Mouse (Mus musculus): ENCODE data around the gene Nectin4. TPM values are rescaled to one million over a fixed set of nuclear protein-coding genes. Genes with fewer than 3 reads are reported as not detected.
"Not testable (repeated sequence)": the region's sequence is repeated elsewhere in the genome, so short reads cannot be mapped to it uniquely, and the experiment has no call there.

Gene Nectin4
- 0.11 TPM in 2 replicates for total RNA-seq (2021)
- long read RNA-seq, experiment 1 = 0 reads
- long read RNA-seq, experiment 2 = 0 reads

DNA sequence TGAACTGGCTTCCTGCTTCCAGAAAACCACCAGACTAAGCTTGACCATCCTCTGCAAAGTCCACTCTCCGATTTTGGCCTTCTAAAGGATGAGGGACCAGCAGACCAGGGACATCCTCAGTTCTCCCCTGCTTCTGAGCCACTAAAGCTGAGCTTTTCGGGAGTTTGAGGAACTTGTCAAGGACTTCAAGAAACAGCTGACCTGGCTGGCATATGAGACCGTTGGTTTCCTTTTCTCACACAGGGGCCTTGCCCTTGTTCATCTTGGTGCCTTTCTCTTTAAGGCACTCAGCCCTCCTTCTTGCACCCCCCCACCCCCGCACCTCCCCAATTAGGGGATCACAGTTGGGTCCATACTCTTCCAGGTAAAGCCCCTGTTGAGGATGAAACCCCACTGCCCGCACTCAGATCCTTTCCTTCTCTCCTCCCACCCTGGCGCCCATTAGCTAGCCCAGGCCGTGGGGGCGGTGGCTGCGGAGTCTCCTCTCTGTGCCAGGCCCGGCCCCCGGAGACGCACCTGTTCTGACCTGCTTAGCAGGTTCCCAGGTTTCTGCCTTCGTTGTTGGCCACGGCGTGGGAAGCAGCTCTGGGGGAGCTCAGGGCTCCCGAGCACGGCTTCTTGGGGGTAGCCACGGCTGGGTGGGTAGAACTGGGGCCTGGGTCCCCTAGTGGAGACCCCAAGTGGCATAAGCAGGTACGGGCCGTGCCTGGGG, at the start of gene Nectin4:
Nectin4 (plus strand) TSS at position 255 of the 712 bp plus-strand sequence.
- DNase-seq = no peak

DNA sequence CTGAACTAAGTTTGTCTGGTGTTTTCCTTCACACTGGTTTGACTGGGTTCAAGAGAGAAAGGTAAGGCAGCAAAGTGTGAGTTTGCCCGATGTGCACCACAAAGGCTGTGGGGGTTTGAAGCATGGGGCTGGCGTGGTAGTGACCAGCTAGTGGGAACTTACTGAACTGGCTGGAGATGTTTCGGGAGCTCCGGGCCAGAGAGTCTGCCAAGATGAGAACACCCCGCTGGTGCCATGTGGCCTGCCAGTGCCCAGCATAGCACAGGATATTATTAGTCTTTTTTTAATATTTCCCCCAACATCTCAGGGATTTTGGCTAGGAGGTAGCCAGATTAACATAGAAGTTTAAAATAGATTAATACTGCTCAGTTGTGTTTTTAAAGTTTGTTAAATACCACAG, 49.7 kb upstream of the Nectin4 start:
- DNase-seq = no peak

DNA sequence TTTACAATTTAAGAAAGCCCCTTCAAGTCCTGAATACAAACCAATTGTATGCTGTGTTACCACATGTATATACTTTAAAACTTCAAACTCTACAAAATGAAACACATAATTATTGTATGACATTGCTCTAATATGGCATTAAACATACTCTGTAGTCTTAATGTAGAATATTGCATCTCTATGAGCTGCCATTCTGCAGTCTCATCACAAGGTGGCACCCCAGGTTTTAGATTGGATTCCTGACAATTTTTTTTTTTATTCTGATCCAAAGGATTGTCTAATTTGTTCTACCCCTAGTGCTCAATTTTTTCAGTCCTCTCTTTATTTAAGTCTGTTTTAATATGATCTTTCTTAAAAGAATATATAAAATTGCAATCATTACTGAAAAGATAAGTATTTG, 48.5 kb upstream of the Nectin4 start:
- DNase-seq = peak; percentile 47

DNA sequence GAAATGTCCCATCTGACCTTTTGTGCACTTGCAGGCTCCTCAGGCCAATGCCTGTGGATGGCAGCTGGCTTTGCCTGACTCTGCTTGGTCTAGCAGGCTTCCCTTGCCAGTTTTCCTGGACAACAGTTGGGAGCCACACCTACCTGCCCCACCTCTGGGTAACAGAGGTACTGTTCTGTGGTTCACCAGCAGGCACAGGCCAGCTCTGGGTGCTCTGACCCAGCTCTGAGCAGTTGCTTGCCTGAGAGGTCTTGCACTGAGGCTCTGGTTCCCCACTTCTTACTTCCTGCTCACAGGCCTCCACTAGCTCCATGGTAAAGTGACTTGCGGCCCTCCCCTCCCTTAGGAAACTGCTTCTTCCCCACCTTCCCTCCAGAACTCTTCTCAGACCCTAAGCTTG, 47.9 kb upstream of the Nectin4 start:
- no peak for DNase-seq

DNA sequence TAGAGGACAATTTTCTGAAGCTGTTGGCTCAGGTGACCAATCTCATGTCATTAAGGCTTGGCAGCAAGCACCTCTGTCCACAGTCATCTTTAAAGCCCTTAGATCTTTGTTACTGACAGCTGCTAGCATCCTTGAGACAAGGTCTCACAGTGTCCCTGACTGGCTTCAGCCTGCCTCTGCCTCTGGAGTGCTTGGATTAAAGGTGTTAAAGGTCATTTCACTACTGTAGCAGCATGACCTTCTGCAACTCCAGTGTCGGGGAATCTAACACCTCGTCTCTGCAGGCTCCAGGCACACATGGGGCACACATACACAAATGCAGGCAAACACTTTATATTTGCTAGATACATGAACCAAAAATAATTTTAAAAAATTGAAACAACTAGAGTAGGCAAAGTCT, 44.3 kb upstream of the Nectin4 start:
- no peak for DNase-seq

DNA sequence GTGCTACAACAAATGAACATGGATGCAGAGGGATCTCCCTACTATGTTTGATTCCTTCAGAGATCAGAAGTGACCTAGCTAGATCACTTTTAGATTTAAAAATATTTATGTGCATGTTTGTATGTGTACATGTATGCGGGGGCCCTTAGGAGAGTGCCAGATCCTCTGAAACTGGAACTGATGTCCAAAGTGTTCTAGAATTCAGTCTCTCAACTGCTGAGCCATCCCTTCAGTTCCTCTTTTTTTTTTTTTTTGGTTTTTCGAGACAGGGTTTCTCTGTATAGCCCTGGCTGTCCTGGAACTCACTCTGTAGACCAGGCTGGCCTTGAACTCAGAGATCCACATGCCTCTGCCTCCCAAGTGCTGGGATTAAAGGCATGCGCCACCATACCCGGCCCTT, 43.3 kb upstream of the Nectin4 start:
- DNase-seq = not testable (repeated sequence)

DNA sequence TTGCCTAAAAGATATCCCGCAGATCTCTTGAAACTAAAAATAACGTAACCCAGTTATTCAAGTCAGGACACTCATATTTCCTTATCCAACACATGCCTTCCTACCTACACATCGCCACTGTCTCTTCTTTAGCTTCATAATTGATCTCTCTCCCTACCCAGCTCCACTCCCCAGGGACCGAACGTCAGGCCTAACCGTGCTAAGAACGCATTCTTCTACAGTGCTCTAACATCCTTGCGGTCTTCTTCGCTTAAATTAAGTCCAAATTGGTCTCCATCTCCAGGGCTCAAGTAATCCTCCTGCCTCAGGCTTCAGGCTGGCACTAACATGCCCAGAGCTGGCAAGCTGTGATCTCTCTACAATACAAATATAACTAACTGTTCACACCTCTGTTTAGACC, 41.7 kb upstream of the Nectin4 start:
- peak; percentile 33 for DNase-seq

DNA sequence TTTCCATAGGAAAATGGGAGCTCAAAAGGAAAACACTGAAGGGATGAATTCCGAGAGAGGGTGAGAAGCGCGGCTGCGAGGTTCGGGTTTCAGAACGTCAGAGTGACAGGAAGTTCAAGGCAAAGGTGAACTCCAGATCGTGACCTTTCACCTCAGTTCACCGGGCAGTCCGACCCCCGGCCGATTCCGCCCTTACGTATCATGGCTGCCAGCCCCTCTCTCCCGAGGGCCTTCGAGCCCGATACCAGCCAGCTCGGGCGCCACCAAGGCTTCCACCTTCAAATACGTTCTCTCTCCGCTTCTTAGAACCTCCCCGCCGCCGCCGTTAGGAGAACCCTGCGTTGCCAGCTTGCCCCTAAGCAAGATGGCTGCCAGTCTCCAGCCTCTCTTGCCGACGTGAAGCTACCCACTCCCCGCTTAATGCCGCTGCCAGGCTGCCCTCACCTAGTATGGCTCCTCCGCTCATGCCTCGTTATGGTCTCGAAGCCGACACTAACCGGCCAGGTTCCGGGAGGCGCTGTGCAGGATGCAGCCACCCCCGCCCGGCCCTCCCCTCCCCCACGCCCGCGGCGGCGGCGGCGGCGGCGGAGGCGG, 41.0 kb upstream of the Nectin4 start, which contains the start of gene Dedd:
Dedd (plus strand) TSS at position 307 of the 594 bp plus-strand sequence.
- peak; percentile 94 for DNase-seq

DNA sequence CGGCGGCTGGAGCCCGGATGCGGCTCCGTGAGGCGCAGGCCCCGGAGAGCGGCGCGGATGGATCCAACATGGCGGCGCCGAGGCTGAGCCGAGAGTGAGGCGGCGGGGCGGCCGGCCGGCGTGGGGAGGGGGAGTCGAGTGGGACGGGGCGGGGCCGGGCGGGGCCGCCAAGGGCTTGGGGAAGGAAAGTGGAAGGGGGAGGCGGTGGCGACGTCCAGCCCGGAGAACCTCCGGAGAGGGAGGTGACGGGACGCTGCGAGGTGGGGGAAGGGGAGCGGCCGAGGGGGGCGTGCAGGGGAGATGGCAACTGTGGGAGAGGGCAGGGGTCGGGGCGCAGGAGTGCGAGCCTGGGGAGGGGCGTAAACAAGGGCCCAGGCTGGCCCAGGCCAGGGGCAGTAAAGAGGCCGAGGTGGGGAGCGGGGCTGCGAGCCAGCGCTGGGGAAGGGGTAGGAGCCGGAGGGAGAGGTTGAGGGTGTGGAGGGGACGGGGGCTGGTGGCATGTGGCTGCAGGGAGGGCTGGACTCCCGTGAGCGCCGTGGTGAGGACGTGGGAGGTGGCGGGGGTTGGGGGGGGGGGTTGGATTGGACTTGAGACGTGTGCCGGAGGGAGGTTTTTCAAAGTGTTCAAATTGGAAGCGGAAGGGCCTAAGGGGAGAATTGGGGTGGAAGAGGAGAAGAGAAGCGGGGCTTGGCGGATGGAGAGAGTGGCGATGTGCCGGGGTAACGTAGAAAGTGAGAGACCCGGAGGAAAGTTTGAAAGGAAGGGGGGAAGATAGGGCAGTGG, 40.3 kb upstream of the Nectin4 start:
- peak; percentile 90 for DNase-seq

DNA sequence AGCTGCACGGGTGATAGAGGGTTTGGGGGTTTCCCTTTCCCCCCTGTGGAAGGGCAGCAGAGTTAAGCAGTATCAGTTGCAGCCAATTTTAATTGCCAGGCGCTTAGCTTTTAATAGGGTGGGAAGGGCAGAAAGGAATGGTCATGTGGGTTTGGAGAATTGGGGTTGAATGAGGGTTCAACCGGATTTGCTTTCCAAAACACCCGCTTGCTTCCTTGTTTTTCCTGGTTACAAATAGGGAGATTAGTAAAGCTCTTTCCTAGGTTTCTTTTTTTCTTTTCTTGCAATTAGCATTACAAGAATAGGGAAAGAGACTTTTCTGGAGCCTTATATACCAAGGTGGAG, 39.7 kb upstream of the Nectin4 start:
- DNase-seq = no peak

DNA sequence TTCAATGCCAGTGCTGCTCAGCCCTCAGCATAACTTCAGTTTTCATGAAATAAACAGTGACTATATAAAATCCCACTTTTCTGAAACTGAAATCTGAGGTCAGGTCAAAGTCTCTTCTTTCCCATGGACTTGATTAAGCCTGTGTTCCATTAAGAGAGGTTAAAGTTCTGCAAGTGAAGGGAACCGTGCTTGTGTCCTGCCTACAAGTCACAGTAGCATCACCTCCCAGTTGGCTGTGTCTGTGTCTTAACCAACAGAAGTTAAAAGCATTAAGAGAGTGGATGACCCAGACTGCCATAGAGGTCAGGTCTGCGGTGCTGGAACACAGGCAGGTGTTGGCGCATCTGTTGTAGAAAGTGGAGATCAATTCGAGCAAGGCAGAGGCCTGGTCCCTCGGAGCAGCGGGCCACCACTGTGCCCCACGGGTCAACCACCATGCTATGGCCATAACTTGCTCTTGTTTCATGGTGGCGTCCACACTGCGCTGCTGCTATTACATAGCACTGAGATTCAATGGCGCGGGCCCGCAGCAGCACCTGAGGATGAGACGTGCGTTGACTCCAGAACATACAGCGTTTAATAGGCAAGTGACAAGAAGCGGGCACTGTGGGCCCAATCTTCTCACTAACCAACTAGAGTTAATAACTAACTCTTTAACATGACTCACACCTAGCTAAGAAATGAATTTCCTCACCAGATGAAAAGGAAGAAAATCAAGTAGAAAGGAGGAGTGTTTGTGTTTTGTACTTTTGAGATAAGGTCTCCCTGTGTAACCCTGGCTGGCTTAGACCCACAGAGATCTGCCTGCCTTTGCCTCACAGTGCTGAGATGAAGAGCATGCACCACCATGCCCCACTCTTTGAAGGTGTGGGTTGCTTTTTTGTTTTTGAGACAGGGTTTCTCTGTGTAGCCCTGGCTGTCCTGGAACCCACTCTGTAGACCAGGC, 27.4 kb upstream of the Nectin4 start:
- no peak for DNase-seq

DNA sequence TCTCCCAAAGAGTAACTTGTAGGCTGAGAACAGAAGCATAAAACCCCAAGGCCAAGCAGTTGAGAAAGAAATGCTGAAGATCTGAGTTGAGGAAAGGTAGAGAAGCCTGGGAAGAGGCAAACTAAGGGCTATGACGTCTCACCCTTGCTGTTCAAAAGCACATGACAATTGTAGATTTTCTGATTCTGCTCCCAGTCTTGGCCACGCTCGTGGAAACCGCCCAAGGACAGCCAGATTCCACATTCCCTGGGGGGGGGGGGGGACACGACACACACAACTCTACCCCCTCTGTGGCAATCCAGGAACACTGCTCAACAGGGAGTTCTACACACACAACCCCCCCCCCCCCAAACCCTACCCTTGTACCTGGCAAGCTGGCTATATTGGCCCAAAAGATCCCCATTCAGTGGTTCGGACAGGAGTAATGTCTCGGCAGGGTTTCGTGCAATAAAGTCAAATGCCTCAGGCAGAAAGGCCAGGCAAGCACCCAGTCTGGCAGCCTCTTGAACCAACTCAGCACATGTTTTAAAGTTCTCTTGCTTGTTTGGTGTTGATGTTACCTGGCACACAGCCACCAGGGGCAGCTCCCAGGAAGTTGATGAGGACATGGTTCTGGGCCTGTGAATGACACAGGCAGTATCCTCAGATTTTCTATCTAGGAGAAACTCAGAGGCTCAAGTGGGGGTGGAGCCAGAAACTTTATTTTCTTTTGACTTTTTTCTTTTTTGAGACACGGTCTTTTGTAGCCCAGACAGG, 25.8 kb upstream of the Nectin4 start:
- DNase-seq = peak; percentile 75

DNA sequence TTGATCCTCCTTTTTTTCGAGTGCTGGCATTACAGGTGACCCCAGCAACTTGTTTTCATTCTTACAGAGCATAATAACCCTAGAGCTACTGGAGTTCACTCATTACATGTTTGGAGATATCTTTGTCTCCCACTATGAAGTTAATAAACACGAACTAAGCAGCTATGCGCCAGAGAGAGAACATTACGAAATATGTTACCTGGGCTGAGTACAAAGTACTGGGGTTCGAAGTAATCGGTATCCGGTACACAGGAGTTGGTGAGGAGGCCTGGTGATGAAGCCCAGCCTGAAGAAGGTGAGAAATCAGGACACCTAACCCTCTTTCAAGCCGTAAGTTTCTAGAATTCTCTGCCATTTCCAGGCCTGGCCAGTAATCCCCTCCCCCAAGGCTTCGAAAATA, 25.2 kb upstream of the Nectin4 start:
- DNase-seq = no peak

DNA sequence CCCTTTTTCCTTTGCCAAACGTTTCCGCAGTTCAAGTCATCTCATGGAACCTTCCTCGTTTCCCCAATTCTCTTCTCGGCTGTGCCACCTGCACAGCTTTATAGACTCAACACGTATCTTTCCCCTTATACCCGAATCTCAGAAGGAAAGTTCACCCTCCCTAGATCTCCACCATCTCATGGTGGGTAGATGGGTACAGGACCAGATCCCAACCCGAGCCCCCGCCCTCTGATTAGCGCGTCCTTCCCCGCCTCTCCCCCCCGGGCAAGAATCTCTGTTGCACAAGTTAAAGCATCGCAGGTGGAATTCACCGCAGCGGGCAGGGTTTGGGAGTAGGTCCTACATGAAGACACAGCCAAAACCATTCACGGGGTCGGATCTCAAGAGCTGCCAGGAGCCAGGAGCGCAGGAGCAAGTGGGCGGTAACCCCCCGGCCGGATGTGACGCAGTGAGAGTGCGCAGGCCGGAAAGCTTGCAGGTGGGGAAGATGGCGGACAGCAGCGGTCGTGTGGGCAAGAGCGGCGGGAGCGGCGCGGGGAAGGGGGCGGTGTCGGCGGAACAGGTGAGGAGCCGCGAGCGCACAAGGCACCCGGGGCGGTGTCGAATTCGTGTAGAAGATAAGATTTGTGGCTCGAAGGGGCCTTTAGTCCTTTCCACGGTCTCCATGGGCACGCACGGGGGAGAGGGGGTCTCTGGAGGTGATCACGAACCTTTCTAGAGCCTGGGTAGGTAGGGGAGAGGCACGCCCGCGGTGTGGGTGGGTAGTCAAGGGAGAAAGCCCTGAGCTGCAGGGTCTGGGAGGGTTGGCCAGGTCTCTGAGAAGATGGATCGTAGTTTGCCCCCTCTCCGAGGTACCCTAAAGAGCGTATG, 24.4 kb upstream of the Nectin4 start, which contains the start of the genes Nit1 and Pfdn2:
Nit1 (minus strand) TSS at position 422 of the 870 bp plus-strand sequence.
Pfdn2 (plus strand) TSS at position 446 of the 870 bp plus-strand sequence.
- DNase-seq = peak; percentile 97

DNA sequence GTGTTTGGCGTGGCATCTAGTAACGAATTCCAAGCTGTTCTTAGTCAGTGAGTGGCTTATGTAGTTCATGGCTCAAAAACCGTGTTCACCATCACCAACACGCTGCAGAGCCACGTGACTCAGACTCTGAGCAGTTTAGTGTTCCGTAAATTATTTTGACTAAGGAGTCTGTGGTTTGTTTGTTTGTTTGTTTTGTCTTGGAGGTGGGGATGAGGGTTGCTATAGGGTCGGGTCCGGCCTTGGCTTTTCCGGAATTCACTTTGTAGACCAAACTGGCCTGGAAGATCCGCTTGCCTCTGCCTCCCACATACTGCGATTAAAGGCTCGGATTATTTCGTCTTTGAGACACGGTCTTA, 23.8 kb upstream of the Nectin4 start:
- DNase-seq = no peak

DNA sequence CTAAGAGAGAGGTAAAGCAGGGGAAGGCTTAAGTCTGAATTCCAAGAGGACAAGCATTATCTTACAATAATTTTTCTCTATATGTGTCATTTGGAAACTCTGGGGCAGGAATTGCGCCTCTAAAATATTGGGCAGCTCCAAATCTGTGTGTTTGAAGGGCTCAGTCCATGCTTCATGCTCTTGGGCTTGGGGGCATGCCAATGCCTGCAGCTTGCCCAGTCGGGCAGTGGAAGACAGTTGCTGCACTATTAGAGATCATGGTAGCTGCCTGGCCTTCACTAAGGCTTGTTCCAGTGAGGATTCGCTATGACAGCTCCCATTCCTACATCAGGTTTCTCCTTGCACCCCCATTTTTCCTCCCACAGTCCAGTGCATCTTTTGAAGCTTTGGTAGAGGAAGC, 21.2 kb upstream of the Nectin4 start:
- DNase-seq = peak; percentile 31

DNA sequence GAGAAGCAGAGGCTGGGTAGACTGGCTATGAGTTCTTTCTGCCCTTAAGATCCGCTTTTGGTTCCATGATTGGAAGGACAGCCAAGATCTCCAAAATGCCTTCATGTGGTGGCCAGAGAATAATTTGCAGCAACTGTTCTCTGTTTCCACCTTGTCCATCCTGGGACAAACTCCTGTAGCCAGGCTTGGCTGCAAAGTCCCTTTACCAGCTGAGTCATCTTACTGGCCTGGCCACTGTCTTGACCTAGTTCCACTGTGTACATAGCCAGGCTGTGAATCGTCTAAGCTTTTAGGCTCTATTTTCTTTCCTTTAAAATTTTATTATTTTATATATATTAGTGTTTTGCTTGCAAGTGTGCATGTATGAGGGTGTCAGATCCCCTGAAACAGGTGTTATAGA, 20.7 kb upstream of the Nectin4 start:
- DNase-seq = no peak

DNA sequence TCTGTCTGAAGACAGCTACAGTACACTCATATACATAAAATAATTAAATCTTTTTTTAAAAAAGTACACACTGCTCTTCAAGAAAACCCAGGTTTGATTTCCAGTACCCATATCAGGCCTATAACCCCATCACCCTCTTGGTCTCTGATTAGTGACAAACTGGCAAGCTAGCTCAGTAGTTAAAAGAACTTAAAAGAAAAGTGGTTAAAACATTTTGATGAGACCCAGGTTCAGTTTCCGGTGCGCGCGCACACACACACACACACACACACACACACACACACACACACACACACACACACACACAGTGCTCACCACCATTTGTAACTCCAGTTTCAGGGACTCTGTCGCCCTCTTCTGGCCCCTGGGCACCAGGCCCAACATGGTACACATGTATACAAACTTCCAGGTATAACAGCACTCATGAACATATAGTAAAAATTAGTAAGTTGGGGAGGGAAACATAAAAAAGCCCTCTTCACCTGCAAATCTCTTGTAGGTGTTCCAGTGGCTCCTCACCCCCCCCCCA, 14.0 kb upstream of the Nectin4 start:
- DNase-seq = peak; percentile 48

DNA sequence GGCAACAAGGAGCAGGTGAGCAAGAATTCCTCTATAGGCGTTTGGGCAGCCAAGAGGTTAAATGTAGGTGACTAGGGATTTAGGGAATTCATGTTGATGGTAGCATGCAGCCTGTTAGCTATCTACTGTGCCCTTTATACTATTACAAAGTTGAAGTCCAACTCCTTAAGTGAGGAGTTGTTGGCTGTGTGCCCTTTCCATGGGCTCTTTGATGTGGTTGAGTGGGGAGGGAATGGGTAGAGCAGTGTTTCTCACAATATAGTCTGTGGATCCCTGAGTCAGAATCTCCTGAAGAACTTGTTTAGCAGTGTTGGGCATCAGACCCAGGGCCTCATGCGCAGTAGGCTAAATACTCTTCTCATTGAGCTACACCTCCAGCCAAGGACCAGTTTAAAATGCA, 13.1 kb upstream of the Nectin4 start:
- no peak for DNase-seq

DNA sequence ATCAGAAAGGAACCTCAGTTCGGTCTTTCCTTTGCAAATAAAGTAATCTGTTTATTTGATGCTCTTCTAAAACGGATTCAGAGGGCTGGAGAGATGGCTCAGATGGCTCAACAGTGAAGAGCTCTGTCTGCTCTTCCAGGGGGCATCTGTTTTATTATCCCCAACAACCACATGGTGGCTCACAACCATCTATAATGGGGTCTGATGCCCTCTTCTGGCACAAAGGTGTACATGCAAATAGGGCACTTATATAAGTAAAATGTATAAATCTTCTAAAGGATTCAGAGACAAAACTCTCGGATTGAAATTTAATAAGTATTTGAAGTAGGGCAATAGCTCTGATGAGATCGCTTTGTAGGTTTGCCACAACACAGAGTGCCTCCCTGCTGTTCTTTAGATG, 11.5 kb upstream of the Nectin4 start:
- peak; percentile 45 for DNase-seq

All from adrenal gland, postnatal 14 days (tissue).